Mouse (Mus musculus) cerebellum, postnatal 36 days (tissue): ENCODE results near the gene Tmem94.
A peak's percentile ranks its signal among the peaks of the same experiment; 100 is the strongest.
"Not testable (repeated sequence)": the region's sequence is repeated elsewhere in the genome, so short reads cannot be mapped to it uniquely, and the experiment has no call there.

Experiments used
- DNase-seq, 2 experiments: peaks; one replicate each; pipeline ENCODE4 v3.0.0; 2021 to 2022; ENCODE audit warnings: mixed read lengths in 2 of 2

The Tmem94 gene

DNA sequence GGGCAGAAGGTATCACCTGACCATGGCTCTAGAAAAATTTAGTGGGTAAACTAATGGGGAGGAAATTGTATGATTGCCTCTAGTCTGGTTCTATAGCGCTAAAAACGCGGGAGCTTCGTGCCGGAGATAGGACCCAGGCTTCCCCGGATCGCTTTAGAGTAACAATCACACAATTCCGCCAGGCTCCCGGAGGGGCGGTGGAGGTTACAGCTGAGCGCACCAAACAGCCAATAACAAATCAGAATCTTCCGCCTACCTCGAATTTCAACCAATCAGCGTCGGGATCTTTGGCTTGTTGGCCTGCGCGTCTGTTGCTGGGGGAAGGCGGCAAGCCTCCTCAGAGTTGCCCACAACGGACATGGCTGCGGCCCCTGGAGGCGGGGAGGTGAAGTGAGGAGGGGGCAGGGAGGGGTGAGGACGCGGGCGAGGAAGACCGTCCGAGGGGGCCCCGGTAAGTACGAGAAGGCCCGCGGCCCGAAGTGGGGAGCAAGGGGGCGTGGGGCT is at the start of gene Tmem94:
Tmem94 (plus strand) TSS at position 331 of the 504 bp plus-strand sequence.
- peak; percentile 94 to 98 for DNase-seq

- no peak for DNase-seq
Measured at GRCm38 (mm10) chr11:115716410-115717338, 48.6 kb upstream of the Tmem94 start.

DNA sequence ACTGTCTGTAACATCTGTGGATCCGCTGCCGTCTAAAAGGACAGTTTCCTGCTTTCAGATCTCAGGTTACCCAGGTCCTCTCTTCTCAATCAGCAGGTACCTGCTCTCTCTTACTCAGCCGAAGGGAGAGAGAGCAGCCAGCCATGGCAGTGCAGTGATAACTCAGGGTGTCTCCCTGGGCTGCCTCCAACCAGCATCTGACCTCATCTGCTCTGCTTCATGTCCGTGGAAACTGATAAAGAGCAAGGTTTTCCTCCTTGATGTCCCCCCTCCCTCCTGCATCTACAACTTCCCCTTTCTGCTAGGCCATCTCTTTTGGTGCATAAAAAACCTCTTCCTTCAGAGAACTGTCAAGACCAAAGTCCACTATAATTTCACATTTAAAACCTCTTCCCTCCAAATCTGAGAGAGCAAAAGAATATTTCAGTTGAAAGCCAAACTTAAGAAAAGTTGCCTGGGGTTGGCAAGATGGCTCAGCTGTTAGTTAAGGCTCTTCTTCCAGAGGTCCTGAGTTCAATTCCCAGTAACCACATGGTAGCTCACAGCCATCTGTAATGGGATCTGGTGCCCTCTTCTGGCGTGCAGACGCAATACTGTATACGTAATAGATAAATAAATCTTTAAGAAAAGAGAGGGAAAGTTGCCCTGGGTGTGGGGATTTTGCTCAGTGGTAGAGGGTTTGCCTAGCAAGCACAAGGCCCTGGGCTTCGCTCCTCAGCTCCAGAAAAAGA is 47.4 kb upstream of the Tmem94 start:
- DNase-seq = peak in 1 of 2 experiments; percentile 25

DNA sequence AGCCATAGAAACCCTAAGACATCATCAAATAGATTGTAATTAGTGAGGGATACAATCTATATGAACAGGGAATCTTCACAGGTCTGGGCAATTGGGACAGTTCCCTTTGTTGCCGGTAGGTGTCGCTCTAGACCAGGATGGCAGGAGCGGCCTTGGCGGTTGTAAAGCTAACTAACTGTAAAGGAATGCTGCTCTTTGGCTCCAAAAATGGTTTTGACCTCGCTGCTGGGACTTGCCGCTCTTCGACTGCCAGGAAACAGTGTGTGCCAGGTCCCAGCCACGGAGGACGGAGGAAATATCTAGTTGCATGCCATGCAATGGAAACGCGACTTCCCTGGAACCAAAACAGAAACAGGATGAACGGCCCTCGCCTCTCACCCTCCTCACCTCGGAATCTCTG is 42.6 kb upstream of the Tmem94 start:
- DNase-seq = peak; percentile 87 to 92

DNA sequence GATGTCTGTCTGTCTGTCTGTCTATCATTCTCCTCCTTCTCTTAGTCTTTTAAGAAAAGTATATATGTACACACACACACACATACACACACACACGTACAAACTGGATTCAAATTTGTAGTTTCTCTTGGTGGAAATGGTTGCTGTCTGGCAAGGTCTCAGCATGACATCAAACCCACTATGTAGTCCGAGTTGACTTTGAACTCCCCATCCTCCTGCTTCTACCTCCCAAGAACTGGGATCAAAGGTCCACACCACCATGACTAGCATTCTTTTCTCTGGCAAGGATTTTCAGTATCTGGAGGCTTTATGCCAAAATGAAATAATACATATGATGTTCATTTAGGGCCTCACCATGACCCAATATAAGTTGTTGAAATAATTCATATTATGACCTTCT is 42.0 kb upstream of the Tmem94 start:
- no peak for DNase-seq

GRCm38 (mm10) chr11:115734041-115734686 is 31.1 kb upstream of the Tmem94 start:
- no peak for DNase-seq

DNA sequence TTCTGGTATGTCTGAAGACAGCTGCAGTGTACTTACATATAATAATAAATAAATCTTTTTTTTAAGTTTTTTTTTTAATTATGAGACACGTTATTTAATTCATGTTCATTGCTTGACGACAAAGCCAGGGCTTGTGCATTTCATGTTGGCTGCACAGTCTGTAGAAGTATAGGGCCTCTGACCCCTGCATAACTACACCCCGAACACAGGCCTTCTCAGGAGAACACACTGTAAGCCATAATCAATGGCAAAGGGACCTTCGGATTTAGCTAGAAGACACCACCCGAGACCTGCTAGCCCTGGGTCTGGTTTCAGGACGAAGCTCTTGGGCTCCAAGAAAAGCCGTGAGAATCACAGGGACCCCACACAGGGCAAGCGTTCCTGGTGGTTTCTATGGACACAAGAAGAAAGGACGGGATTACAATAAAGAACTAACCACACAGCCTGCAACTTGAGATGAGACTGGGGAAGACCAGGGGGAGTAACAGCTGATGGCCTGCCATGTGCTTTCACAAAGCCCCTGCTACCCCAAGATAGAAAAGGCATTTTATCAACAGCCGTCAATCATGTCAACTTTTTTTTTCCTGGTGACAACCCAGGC is 27.5 kb upstream of the Tmem94 start:
- DNase-seq = no peak

DNA sequence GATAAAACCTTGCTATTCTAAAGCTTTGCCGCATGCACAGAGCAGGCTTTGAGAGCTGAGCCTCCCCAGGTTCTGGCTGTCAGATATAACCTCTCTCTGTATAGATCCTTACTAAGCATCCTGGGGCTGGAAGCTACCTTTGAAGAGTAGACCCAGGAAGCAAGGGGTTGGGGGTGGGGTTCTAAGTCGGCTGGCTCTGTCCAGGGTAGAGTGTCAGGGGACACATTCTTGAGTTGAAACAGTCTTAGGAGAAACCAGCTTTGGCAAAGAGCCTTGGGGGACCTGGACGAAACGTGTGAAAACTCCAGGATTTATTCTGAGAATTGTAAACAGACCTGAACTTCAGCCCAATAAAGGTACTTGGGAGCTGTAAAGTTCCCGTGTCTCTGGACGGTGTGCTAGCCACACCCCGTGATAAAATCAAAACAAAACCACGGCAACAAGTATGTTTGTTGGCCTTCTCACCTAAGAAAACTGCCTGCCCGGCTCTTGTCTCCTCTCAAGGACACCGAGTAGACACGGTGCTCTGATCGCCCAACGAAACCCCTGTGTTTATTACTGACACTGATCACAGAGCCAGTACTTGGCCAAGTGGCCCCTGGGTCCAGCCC is 26.9 kb upstream of the Tmem94 start:
- DNase-seq = no peak

DNA sequence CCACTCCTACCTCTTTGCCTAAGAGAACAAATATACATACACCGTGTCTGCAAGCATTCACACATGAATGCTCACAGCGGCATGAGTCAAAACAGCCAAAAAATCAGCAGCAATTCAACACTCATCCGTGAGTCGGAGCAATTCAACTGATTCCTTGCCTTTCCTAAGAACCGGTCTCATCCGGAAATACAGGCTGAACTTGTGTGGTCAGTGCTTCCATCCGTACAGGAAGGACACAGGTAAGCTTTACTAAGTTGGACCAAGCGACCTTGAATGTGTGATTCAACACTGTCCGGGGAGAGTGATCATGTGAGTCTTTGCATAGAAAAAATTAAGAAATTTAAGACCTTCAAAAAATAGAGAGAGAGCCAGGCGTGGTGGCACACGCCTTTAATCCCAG is 24.2 kb upstream of the Tmem94 start:
- DNase-seq = no peak

DNA sequence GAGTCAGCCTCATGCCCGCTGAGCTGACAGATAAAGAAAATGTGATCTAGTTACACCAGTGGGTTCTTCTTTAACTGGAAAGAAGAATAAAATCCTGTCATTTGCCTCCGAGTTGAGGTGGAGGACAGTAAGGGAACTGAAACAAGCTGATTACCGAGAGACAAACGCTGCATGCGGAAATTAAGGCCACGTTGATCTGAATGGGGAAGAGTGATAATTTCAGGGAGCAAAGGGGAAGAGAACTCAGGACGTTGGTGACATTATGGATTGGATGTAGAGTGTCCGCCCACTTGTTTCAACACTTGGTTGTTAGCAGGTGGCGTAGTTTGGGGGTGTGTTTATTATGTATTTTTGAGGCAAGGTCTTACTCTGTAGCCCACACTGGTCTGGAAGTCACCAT is 22.3 kb upstream of the Tmem94 start:
- no peak for DNase-seq

DNA sequence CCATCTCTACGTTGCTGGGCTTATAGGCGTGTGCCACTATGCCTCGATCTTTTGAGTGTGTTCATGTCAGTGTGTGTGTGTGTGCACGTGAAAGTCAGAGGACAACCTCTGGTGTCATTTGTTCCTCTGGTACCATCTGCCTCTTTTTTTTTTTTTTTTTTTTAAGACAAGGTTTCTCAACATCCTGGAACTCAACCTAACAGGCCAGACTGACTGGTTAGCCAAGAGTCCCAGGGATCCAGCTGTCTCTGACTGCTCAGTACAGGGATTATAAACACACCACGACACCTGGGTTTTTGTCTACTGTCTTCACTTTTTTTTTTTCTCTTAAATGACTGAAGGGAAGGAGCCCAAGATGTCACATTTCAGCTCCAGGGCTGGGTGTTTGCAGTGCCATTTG is 20.8 kb upstream of the Tmem94 start:
- no peak for DNase-seq

DNA sequence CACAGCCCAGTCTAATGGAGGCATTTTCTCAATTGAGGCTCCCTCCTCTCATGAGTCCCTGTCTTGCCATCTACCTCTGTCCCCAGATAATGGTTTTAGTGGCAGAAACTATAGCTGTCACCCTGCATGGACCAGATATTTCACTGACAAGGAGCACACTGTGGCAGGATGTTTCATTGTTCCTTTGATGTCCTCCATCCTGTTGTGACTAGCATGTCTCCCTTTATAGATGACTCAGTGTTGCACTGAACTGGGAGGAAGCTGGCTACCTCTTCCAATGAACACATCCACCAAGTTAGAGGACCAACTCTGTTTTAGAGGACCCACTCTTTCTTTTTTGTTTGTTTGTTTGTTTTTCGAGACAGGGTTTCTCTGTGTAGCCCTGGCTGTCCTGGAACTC is 19.1 kb upstream of the Tmem94 start:
- DNase-seq = no peak

DNA sequence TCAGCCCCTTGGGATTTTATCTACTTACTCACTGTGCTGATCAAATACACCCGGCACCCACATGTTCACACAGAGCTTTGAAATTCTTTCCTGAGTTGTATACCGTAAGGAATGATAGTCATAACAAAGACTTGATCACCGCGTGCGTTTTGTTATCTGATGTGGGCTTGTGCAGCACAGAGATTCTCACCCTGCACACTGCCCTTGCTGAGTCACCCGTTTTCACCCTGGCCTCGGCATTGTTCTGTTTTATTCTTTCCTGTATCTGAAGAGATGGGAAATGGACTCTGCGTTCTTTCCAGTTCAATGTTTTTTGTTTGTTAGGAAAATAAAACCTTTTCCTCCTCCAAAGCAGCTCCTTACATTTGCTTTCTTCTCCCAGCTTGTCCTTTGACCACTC is 18.5 kb upstream of the Tmem94 start:
- DNase-seq = no peak

DNA sequence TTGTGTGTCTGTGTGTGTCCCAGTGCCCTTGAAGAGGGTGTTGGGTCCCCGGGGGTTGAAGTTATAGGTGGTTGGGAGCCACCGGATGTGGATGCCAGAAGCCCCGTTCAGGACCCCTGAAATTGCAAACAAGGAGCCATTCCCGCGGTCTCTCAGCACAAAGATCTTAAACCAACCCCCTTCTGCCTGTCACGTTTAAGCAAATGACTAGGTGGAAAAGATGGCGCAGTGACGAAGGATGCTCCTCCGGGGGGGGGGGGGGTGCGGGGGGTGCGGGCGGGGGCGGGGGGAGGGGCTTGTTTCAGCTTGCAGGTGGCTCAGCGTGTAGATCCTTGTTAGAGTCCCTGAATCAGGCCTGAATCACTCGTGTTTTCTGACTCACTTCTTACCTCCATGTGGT is 17.9 kb upstream of the Tmem94 start:
- DNase-seq = no peak

GRCm38 (mm10) chr11:115749834-115750233 is 15.4 kb upstream of the Tmem94 start:
- peak; percentile 24 to 38 for DNase-seq

DNA sequence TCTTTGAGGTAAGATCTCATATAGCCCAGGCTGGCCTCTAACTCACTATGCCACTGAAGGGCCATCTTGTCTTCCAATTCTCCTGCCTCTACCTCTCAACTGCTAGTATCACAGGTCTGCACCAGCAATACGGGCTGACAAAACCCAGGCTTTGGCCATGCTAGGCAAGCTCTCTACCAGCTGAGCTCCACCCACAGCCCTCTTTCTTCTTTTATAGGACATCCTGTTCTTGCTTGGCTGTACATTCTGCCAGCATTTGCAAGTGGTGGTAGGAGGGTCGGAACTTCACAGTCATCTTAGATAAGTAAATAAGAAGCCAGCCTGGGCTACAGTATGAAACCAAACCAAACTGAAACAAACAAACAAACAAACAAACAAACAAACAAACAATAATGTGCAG is 13.5 kb upstream of the Tmem94 start:
- no peak for DNase-seq

GRCm38 (mm10) chr11:115752653-115753052 is 12.6 kb upstream of the Tmem94 start:
- no peak for DNase-seq

- no peak for DNase-seq
Measured at GRCm38 (mm10) chr11:115753485-115753884, 11.7 kb upstream of the Tmem94 start.

DNA sequence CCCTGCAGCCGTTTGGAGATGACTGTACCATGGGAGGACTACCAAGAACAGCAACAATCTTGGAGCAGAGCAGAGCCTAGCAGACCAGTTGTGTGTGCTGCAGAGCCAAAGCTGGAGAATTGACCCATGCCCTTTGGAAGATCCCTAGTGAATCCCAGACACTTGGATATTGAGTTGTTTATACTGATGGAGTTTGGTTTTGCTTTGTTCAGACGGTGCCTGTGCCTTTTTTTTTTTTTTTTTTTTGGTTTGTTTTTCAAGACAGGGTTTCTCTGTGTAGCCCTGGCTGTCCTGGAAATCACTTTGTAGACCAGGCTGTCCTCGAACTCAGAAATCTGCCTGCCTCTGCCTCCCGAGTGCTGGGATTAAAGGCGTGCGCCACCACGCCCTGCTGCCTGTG is 3.1 kb upstream of the Tmem94 start:
- not testable (repeated sequence) for DNase-seq

GRCm38 (mm10) chr11:115764698-115765097 is 535 bp upstream of the Tmem94 start:
- no peak for DNase-seq

DNA sequence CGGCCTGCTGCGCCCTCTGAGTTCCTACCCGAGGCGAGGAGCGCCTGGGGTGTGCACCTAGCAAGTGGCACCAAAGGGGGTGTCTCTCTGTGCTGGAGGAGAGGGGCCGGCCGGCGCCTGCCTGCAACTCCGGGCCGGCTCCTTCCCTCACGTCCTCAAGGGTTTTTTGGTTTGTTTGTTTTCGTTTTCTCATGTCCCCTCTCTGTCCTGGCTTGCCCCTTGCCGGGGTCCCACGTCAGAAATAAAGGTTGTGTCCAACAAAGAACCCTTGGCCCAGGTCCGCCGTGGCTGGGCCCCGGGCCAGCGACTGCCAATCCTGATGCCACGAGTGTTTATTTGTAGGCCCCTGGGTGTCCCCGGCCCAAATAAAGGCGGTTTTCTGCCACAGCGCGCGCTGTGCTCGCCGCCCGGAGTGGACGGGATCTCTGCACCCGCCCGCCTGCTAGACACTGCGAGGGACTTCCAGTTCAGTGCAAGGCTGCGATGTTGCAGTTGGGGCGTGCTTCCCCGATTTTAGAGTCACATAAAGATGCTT is 441 bp downstream of the Tmem94 start:
- DNase-seq = peak in 1 of 2 experiments; percentile 63

DNA sequence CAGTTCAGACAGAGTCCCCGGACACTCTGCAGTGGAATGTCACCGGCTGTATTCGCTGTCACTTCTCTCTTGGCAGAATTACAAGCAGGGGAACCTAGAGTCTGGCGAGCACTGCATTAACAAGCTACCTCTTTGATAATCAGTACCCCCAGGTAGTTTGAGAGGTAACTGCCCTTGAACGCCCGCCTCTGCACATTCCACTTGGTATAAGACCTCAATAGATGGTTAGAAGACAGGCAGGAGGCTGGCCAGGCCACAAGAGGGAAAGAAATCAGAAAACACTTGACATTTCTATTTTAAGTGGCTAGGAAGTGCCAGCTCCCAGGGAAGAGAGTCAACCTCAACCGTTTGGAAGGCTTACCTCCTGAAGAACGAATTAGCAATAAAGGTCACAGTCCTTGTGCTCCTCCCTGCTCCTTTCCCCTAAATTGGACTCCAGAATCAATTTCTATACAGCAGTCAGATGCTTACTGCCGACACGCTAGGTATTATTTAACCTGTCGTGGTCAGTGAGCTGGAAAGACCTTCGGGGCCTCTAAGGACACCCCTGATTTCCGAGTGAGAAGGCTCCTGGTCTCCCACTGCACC is 1.2 kb downstream of the Tmem94 start:
- peak in 1 of 2 experiments; percentile 38 for DNase-seq
